8 mouse cellular contexts compared by ENCODE assay signal in genomic region chr9:101034448-101035098, GRCm38 (mm10). TPM values are rescaled to one million over a fixed set of nuclear protein-coding genes. Genes with fewer than 3 reads are reported as not detected.
DNase-seq lines count a peak whose midpoint lies in the region; ATAC-seq and TF ChIP-seq lines count a peak whose summit lies in the region.

Pccb (minus strand) TSS chr9:101034898.

- H3K9ac ChIP-seq in heart, embryonic 11.5 days (ENCODE audit: low read depth, low read length) = peak within 1 kb of the TSS; percentile 84
- H3K9ac ChIP-seq in kidney, embryonic 16.5 days (replicated peaks; ENCODE audit: low read length) = peak within 1 kb of the TSS; percentile 79
- peak within 1 kb of the TSS; percentile 88 for H3K9ac ChIP-seq in liver, adult 2 months (ENCODE audit: low read depth, low read length)

- H3K27ac ChIP-seq in heart, embryonic 11.5 days (ENCODE audit: low read depth, low read length) = peak within 1 kb of the TSS; percentile 96
- peak within 1 kb of the TSS; percentile 96 for H3K27ac ChIP-seq in kidney, embryonic 16.5 days (ENCODE audit: low read length)
- peak within 1 kb of the TSS; percentile 91 for H3K27ac ChIP-seq in liver, adult 2 months (replicated peaks; ENCODE audit: insufficient read depth, low read depth, low read length)

- no peaks in the 10 kb centered on the region for H3K9me3 ChIP-seq in heart, embryonic 11.5 days (replicated peaks; ENCODE audit: control insufficient read depth, low read length)
- no peaks in the 10 kb centered on the region for H3K9me3 ChIP-seq in kidney, embryonic 16.5 days (ENCODE audit: low read length)

- H3K36me3 ChIP-seq in heart, embryonic 11.5 days (ENCODE audit: control insufficient read depth, insufficient read depth, low read length) = no peaks in the 10 kb centered on the region
- 0 out of 2 replicates have a peak, but pooled peaks cover 2% of the 10 kb centered on the region for H3K36me3 ChIP-seq in kidney, embryonic 16.5 days (ENCODE audit: insufficient read depth, low read length)
- no peaks in the 10 kb centered on the region for H3K36me3 ChIP-seq in liver, adult 2 months (ENCODE audit: control insufficient read depth, insufficient read depth, low read length)
- no peaks in the 10 kb centered on the region for H3K36me3 ChIP-seq in myocyte (ENCODE audit: control insufficient read depth, insufficient read depth)
- H3K36me3 ChIP-seq in splenic B cell, adult 2 months (ENCODE audit: control insufficient read depth, insufficient read depth, low read length, poor library complexity, severe bottlenecking) = no peaks in the 10 kb centered on the region

- TF ChIP-seq POLR2A in liver, adult 2 months (IDR thresholded peaks at IDR 0.05; ENCODE audit: extremely low read depth, insufficient read depth, low read length) = peak; percentile 89
- peak; percentile 94 for TF ChIP-seq POLR2A in myocyte (IDR thresholded peaks at IDR 0.05; ENCODE audit: insufficient read length, low read depth)

- H3K4me2 ChIP-seq in heart, embryonic 11.5 days = peak within 1 kb of the TSS; percentile 74
- peak within 1 kb of the TSS; percentile 58 for H3K4me2 ChIP-seq in kidney, embryonic 16.5 days (replicated peaks; ENCODE audit: low read depth, low read length)
- H3K4me2 ChIP-seq in myocyte (ENCODE audit: low read depth) = peak within 1 kb of the TSS; percentile 98

- no peak for TF ChIP-seq CTCF in liver, adult 2 months (IDR thresholded peaks at IDR 0.05; ENCODE audit: low read depth, low read length)

- H3ac ChIP-seq in myocyte (ENCODE audit: control insufficient read depth, insufficient read length) = peak within 1 kb of the TSS; percentile 51

- no peaks in the 10 kb centered on the region for H3K79me2 ChIP-seq in liver, adult 2 months (ENCODE audit: control insufficient read depth, insufficient read depth, low read length)
- no peaks in the 10 kb centered on the region for H3K79me2 ChIP-seq in myocyte (ENCODE audit: control insufficient read depth, insufficient read depth)

- ATAC-seq in erythroblast, adult 5-6 weeks (replicated peaks; ENCODE audit: low FRiP score, poor library complexity, severe bottlenecking) = peak; percentile 94
- peak; percentile 98 for ATAC-seq in heart, embryonic 11.5 days (replicated peaks; ENCODE audit: insufficient number of reproducible peaks, low FRiP score, low TSS enrichment)
- peak; percentile 98 for ATAC-seq in kidney, embryonic 16.5 days (ENCODE audit: low FRiP score, low TSS enrichment)

- peak within 1 kb of the TSS; percentile 67 for H3K4me3 ChIP-seq in heart, embryonic 11.5 days (ENCODE audit: low read depth, low read length)
- peak within 1 kb of the TSS; percentile 63 for H3K4me3 ChIP-seq in kidney, embryonic 16.5 days (ENCODE audit: low read length)
- peak within 1 kb of the TSS; percentile 79 for H3K4me3 ChIP-seq in liver, adult 2 months (ENCODE audit: insufficient read depth, low read depth, low read length)
- peak within 1 kb of the TSS; percentile 62 for H3K4me3 ChIP-seq in myocyte

- peaks cover 7% of the 10 kb centered on the region for H3K4me1 ChIP-seq in heart, embryonic 11.5 days (ENCODE audit: control insufficient read depth, insufficient read depth, low read length)
- H3K4me1 ChIP-seq in kidney, embryonic 16.5 days (ENCODE audit: insufficient read depth, low read length) = peaks cover 30% of the 10 kb centered on the region
- H3K4me1 ChIP-seq in liver, adult 2 months (ENCODE audit: control insufficient read depth, insufficient read depth, low read length) = peaks cover 14% of the 10 kb centered on the region

- WGBS in heart, embryonic 11.5 days (ENCODE audit: insufficient replicate concordance) = under 1% methylated on average over 61 of the region's 61 CpGs
- WGBS in kidney, embryonic 16.5 days = under 1% methylated on average over 60 of the region's 61 CpGs
- under 1% methylated on average over 61 of the region's 61 CpGs for WGBS in liver, adult 2 months

- peak; percentile 92 to 94 for DNase-seq in B cell, adult 2 months
- DNase-seq in brain, adult 2 months (ENCODE audit: low read depth, low spot score) = peak; percentile 98
- peak; percentile 87 for DNase-seq in liver, adult 2 months (ENCODE audit: extremely low read depth, low read depth, low spot score)
- DNase-seq in splenic B cell, adult 2 months (ENCODE audit: low read depth, low spot score) = peak; percentile 99

- no peaks in the 10 kb centered on the region for H3K27me3 ChIP-seq in heart, embryonic 11.5 days (ENCODE audit: control insufficient read depth, insufficient read depth, low read length)
- H3K27me3 ChIP-seq in kidney, embryonic 16.5 days (ENCODE audit: insufficient read depth, low read length) = no peaks in the 10 kb centered on the region
- no peaks in the 10 kb centered on the region for H3K27me3 ChIP-seq in liver, adult 2 months (ENCODE audit: control insufficient read depth, insufficient read depth, low read length)
- no peaks in the 10 kb centered on the region for H3K27me3 ChIP-seq in myocyte (ENCODE audit: control insufficient read depth, insufficient read depth, insufficient read length)
- no peaks in the 10 kb centered on the region for H3K27me3 ChIP-seq in splenic B cell, adult 2 months (ENCODE audit: control insufficient read depth, insufficient read depth, low read length, poor library complexity, severe bottlenecking)

TF ChIP-seq in myocyte, 11 proteins besides CTCF, POLR2A, EP300 and RAD21:
- TF ChIP-seq SRF (IDR thresholded peaks at IDR 0.05; ENCODE audit: control insufficient read depth, insufficient read length, low read depth) (peak; percentile 13), POLR2AphosphoS2 (IDR thresholded peaks at IDR 0.05; ENCODE audit: insufficient read length, low read depth) (peak; percentile 96), MYOD1 (IDR thresholded peaks at IDR 0.05; ENCODE audit: control insufficient read depth in 1 of 3, insufficient read length in 2 of 3, low read depth in 2 of 3) (peak in 1 of 3 experiments; percentile 46), MAX (IDR thresholded peaks at IDR 0.05; ENCODE audit: low read depth) (no peak), REST (IDR thresholded peaks at IDR 0.05; ENCODE audit: insufficient read depth, insufficient read length) (peak; percentile 21), TCF3 (IDR thresholded peaks at IDR 0.05; ENCODE audit: insufficient read length, low read depth) (no peak), USF1 (IDR thresholded peaks at IDR 0.05; ENCODE audit: low read depth) (no peak), MYOG (IDR thresholded peaks at IDR 0.05; ENCODE audit: control insufficient read depth in 1 of 3, insufficient read depth in 1 of 3, insufficient read length in 2 of 3, low read depth in 2 of 3) (peak in 1 of 3 experiments; percentile 2)

RNA-seq across cellular contexts. Expression of gene Pccb, which starts in this region (rescaled TPM):
- total RNA-seq in erythroblast, adult 5-6 weeks (2015; ENCODE audit: low replicate concordance) = 7.7 and 11.3 TPM in 2 replicates
- total RNA-seq in erythroblast, adult 5-6 weeks (2017; ENCODE audit: low replicate concordance) = 4.9 and 7.4 TPM in 2 replicates
- 17.8 and 20.3 TPM in 2 replicates for polyA plus RNA-seq in heart, embryonic 11.5 days (2014; fragmentation: Nextera tagmentation; extraction: Ambion mirVana)
- polyA plus RNA-seq in kidney, embryonic 16.5 days (2015; fragmentation: Nextera tagmentation; extraction: Ambion mirVana) = 29.9 and 30.0 TPM in 2 replicates
- 118 and 119 TPM in 2 replicates for total RNA-seq in liver, adult 2 months (2014; rRNA removed)
- polyA plus RNA-seq in liver, adult 2 months (2012; rRNA removed) = 185 and 192 TPM in 2 replicates
- 46.8 TPM for polyA plus RNA-seq in myocyte (2012; fragmentation: generic; extraction: Trizol)

Comparison
In these comparisons a context has a peak if more than half of its experiments do, and no peak if none do; other contexts are left out.
1. Peak in every context shown above with its lines: DNase-seq, ATAC-seq, H3K4me3 ChIP-seq and H3K27ac ChIP-seq.